Mouse (Mus musculus): ENCODE results near the gene Nxph3. TPM values are rescaled to one million over a fixed set of nuclear protein-coding genes. Genes with fewer than 3 reads are reported as not detected.
A peak's percentile ranks its signal among the peaks of the same experiment; 100 is the strongest.

Gene Nxph3
- polyA plus RNA-seq, 1 experiment from 2014 or later: 0.28 TPM

- Histone ChIP-seq H3K9ac (no peak overlapping the region), H3K4me1 (ENCODE audit: insufficient read depth) (no peaks in the 10 kb centered on the region), H3K4me3 (ENCODE audit: low read depth, low read length) (no peak overlapping the region), H3K27ac (ENCODE audit: low read depth) (no peak overlapping the region), H3K9me3 (ENCODE audit: low read depth, low read length) (no peaks in the 10 kb centered on the region), H3K27me3 (ENCODE audit: insufficient read depth, low read length) (no peaks in the 10 kb centered on the region), H3K4me2 (no peak overlapping the region), H3K36me3 (ENCODE audit: insufficient read depth) (no peaks in the 10 kb centered on the region)
- ATAC-seq (ENCODE audit: insufficient read depth): no peak
- TF ChIP-seq CTCF (IDR thresholded peaks at IDR 0.05; ENCODE audit: low read depth): no peak
- 85% methylated on average over 12 of the region's 12 CpGs for WGBS
- no peak for DNase-seq
These were observed 36.1 kb upstream of the Nxph3 start for GRCm38 (mm10) chr11:95550301-95551021.

GRCm38 (mm10) chr11:95546021-95546782, 31.8 kb upstream of the Nxph3 start:
- Histone ChIP-seq H3K36me3 (ENCODE audit: insufficient read depth) (no peaks in the 10 kb centered on the region), H3K4me2 (no peak overlapping the region), H3K27ac (ENCODE audit: low read depth) (no peak overlapping the region), H3K9ac (no peak overlapping the region), H3K9me3 (ENCODE audit: low read depth, low read length) (no peaks in the 10 kb centered on the region), H3K4me1 (ENCODE audit: insufficient read depth) (peaks cover 3% of the 10 kb centered on the region), H3K27me3 (ENCODE audit: insufficient read depth, low read length) (no peaks in the 10 kb centered on the region), H3K4me3 (ENCODE audit: low read depth, low read length) (no peak overlapping the region)
- no peak for DNase-seq
- ATAC-seq (ENCODE audit: insufficient read depth): no peak
- no peak for TF ChIP-seq CTCF (IDR thresholded peaks at IDR 0.05; ENCODE audit: low read depth)
- 53% methylated on average over 10 of the region's 10 CpGs for WGBS

GRCm38 (mm10) chr11:95544546-95545327, 30.4 kb upstream of the Nxph3 start:
- H3K4me2 ChIP-seq: no peak overlapping the region
- 75% methylated on average over 8 of the region's 8 CpGs for WGBS
- H3K4me3 ChIP-seq (ENCODE audit: low read depth, low read length): no peak overlapping the region
- no peaks in the 10 kb centered on the region for H3K36me3 ChIP-seq (ENCODE audit: insufficient read depth)
- no peaks in the 10 kb centered on the region for H3K9me3 ChIP-seq (ENCODE audit: low read depth, low read length)
- no peak for DNase-seq
- H3K27ac ChIP-seq (ENCODE audit: low read depth): no peak overlapping the region
- no peaks in the 10 kb centered on the region for H3K27me3 ChIP-seq (ENCODE audit: insufficient read depth, low read length)
- no peak for TF ChIP-seq CTCF (IDR thresholded peaks at IDR 0.05; ENCODE audit: low read depth)
- H3K4me1 ChIP-seq (ENCODE audit: insufficient read depth): peaks cover 7% of the 10 kb centered on the region
- no peak for ATAC-seq (ENCODE audit: insufficient read depth)
- H3K9ac ChIP-seq: no peak overlapping the region

GRCm38 (mm10) chr11:95540637-95541385, 26.4 kb upstream of the Nxph3 start:
- Histone ChIP-seq H3K4me3 (ENCODE audit: low read depth, low read length) (no peak overlapping the region), H3K4me1 (ENCODE audit: insufficient read depth) (peaks cover 7% of the 10 kb centered on the region), H3K27me3 (ENCODE audit: insufficient read depth, low read length) (no peaks in the 10 kb centered on the region), H3K36me3 (ENCODE audit: insufficient read depth) (no peaks in the 10 kb centered on the region), H3K4me2 (peak overlapping the region; percentile 31), H3K9me3 (ENCODE audit: low read depth, low read length) (no peaks in the 10 kb centered on the region), H3K27ac (ENCODE audit: low read depth) (no peak overlapping the region), H3K9ac (no peak overlapping the region; the same call in 1 of the 2 replicates)
- 15% methylated on average over 18 of the region's 18 CpGs for WGBS
- TF ChIP-seq CTCF (IDR thresholded peaks at IDR 0.05; ENCODE audit: low read depth): no peak
- 0 out of 2 replicates have a peak, but pooled peaks have one; percentile 56 for ATAC-seq (ENCODE audit: insufficient read depth)
- DNase-seq: peak; percentile 43

- TF ChIP-seq CTCF (IDR thresholded peaks at IDR 0.05; ENCODE audit: low read depth): no peak
- Histone ChIP-seq H3K4me3 (ENCODE audit: low read depth, low read length) (no peak overlapping the region), H3K27ac (ENCODE audit: low read depth) (no peak overlapping the region), H3K9me3 (ENCODE audit: low read depth, low read length) (no peaks in the 10 kb centered on the region), H3K27me3 (ENCODE audit: insufficient read depth, low read length) (no peaks in the 10 kb centered on the region), H3K4me2 (no peak overlapping the region), H3K9ac (no peak overlapping the region), H3K4me1 (ENCODE audit: insufficient read depth) (peaks cover 7% of the 10 kb centered on the region), H3K36me3 (ENCODE audit: insufficient read depth) (no peaks in the 10 kb centered on the region)
- 65% methylated on average over 15 of the region's 15 CpGs for WGBS
- ATAC-seq (ENCODE audit: insufficient read depth) (no peak), DNase-seq (peak; percentile 70)
These were observed 24.2 kb upstream of the Nxph3 start for GRCm38 (mm10) chr11:95538378-95539104.

Measured in lung, embryonic 14.5 days (tissue).